Mouse (Mus musculus): ENCODE data around the gene Vmn2r23. TPM values are rescaled to one million over a fixed set of nuclear protein-coding genes. Genes with fewer than 3 reads are reported as not detected.

Gene Vmn2r23
- polyA plus RNA-seq, 1 experiment, result not detected

DNA sequence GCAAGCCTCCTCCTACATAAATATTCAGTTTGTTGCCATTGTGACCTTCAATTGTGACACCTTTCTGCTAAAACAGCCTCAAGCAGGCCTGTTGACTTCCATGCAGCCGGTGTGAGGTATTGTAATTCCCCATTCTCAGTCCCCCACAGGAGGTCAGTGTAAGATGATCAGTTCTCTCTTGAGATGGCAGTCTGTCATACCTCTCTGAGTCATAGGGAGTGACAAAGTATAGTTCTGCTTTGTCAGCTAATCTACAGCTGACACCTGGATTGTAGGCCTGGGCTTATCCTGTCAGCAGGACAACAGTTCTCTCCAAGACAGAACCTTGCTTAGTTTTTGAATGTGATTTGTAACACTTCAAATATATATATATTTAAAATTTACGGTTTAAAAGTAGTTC is 82.4 kb downstream of the Vmn2r23 start:
- no peaks in the 10 kb centered on the region for H3K9me3 ChIP-seq (replicated peaks; ENCODE audit: control insufficient read depth, insufficient read depth, low read length, poor library complexity, severe bottlenecking)
- no peaks in the 10 kb centered on the region for H3K27me3 ChIP-seq (ENCODE audit: control insufficient read depth, insufficient read depth, low read length, poor library complexity, severe bottlenecking)
- no peak for TF ChIP-seq POLR2A (IDR thresholded peaks at IDR 0.05; ENCODE audit: insufficient read depth, low read length)
- no peak for TF ChIP-seq CTCF (IDR thresholded peaks at IDR 0.05; ENCODE audit: low read depth, low read length)
- TF ChIP-seq EP300 (IDR thresholded peaks at IDR 0.05; ENCODE audit: insufficient read depth, low read depth, low read length), result no peak
- H3K4me3 ChIP-seq (ENCODE audit: low read depth, low read length), result no peak overlapping the region
- H3K27ac ChIP-seq (ENCODE audit: insufficient read depth, low read length), result no peak overlapping the region
- no peak overlapping the region for H3K9ac ChIP-seq (ENCODE audit: low read depth, poor library complexity, severe bottlenecking)
- no peaks in the 10 kb centered on the region for H3K36me3 ChIP-seq (ENCODE audit: control insufficient read depth, insufficient read depth, low read length, poor library complexity, severe bottlenecking)
- no peaks in the 10 kb centered on the region for H3K4me1 ChIP-seq (ENCODE audit: control insufficient read depth, insufficient read depth, low read length)

DNA sequence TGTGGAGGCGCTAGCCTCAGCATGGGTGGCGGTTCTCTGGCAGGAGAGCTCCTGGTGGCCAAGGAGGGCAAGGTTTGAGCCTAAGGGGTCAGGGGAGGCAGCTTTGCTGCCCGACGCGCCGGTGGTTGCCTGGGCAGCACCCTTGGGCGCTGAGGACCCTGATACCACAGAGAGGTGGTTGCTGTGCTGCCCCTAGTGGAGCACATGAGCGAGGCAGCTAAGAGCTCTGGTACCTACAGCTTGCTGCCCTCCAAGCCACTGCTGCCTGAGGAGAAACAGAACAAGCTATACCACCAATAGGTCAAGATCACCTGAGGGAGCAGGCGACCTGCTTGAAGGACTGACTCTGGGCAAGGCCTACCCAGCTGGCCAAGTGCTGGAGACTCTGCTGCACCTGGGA is 91.3 kb downstream of the Vmn2r23 start:
- H3K9me3 ChIP-seq (replicated peaks; ENCODE audit: control insufficient read depth, insufficient read depth, low read length, poor library complexity, severe bottlenecking), result no peaks in the 10 kb centered on the region
- H3K36me3 ChIP-seq (ENCODE audit: control insufficient read depth, insufficient read depth, low read length, poor library complexity, severe bottlenecking), result no peaks in the 10 kb centered on the region
- no peak overlapping the region for H3K27ac ChIP-seq (ENCODE audit: insufficient read depth, low read length)
- peak overlapping the region; percentile 20 for H3K4me3 ChIP-seq (ENCODE audit: low read depth, low read length)
- H3K9ac ChIP-seq (ENCODE audit: low read depth, poor library complexity, severe bottlenecking), result no peak overlapping the region
- no peaks in the 10 kb centered on the region for H3K27me3 ChIP-seq (ENCODE audit: control insufficient read depth, insufficient read depth, low read length, poor library complexity, severe bottlenecking)
- H3K4me1 ChIP-seq (ENCODE audit: control insufficient read depth, insufficient read depth, low read length), result no peaks in the 10 kb centered on the region
- TF ChIP-seq EP300 (IDR thresholded peaks at IDR 0.05; ENCODE audit: insufficient read depth, low read depth, low read length) (no peak), CTCF (IDR thresholded peaks at IDR 0.05; ENCODE audit: low read depth, low read length) (peak; percentile 61)

Other genes starting within 250 kb of the Vmn2r23 start
- not detected in 2 replicates for gene Vmn2r21, start 169.3 kb upstream of the Vmn2r23 start, polyA plus RNA-seq (2011; ENCODE audit: insufficient read depth, insufficient read length, low read depth, missing spikeins)
- gene Vmn2r22, start 51.9 kb upstream of the Vmn2r23 start, polyA plus RNA-seq (2011; ENCODE audit: insufficient read depth, insufficient read length, low read depth, missing spikeins), result not detected in 2 replicates
- 0.06 TPM in 2 replicates for gene Vmn2r24, start 76.2 kb downstream of the Vmn2r23 start, polyA plus RNA-seq (2011; ENCODE audit: insufficient read depth, insufficient read length, low read depth, missing spikeins)
- 0.09 TPM in 2 replicates for gene Vmn2r25, start 150.8 kb downstream of the Vmn2r23 start, polyA plus RNA-seq (2011; ENCODE audit: insufficient read depth, insufficient read length, low read depth, missing spikeins)

All from ES-Bruce4 (cell line).